Mouse (Mus musculus) spleen, embryonic (tissue): ENCODE measurements around the gene Samd4.
"Not testable (repeated sequence)": the region's sequence is repeated elsewhere in the genome, so short reads cannot be mapped to it uniquely, and the experiment has no call there.

Experiments used
- CTCF ChIA-PET: fragments of 350-600 bp; sonication (Branson Sonifier 250); formaldehyde crosslinking; loops from one replicate; lab custom pipeline; 2022; lab: Charles Lee

Gene Samd4

DNA sequence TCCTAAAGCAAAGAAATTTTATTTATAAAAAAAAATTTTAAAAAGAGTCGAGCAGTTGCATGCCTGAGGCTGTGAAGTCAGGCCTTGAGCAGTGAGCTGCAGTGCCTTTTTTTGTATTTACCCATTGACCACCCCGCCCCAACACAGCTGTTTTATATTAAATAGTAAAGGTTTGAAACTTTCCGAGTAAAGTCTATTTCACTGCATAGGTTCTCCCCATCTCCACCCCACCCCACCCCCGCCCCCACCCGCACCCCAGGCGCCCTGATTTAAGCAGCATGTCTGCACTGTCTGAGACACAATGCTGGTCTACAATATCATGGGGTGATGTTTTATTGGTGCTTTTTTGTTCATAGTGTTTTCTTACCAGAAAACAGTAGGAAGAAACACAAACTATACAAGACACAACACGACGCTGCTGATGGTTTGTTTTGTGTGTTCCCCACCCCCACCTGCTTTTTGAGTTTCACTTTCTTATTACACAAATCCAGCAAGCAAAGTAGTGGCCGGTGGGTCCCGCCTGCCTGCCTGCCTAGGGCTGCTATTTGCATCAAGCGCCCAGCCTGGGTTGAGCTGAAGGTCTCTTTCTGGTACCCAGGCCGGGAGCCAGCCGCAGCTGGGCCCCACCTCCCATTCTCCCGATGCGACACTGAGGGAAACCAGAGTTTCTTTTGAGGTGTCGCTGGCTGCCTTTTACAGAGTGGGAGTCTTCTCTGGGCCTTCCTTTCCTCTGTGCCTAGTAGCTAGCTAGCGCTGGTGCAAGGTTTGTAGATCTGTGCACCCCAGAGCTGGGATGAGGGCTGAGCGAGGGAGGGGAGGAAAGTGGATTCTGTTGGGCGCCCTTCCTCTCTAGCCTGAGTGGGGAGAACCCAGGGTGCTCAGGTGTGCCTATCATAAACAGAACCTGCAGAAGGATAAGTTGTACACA lies 221.9 kb downstream of the Samd4 start:
- CTCF ChIA-PET, result interaction anchor here (1.0 kb wide), 1 partner anchor 17 kb away, joined by 3 read pairs; no protein-coding TSS in a partner anchor

DNA sequence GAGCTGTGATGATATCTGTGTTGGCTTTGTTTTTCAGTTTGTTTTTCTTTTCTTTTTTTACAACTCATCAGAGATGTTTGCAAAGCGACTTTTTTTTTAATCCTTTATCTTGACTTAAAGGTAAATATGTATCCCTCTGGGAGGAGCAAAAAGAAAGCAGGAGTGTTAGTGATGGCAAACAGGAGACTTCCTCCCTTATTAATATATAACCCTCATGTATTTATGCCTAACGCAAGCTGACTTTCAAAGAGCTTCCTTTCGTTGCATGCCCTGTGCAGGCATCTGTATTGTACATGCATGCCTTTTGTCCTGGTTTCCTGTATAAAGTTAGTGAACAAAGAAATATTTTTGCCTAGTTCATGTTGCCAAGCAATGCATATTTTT lies 222.5 kb downstream of the Samd4 start:
- CTCF ChIA-PET, result no interaction called here

DNA sequence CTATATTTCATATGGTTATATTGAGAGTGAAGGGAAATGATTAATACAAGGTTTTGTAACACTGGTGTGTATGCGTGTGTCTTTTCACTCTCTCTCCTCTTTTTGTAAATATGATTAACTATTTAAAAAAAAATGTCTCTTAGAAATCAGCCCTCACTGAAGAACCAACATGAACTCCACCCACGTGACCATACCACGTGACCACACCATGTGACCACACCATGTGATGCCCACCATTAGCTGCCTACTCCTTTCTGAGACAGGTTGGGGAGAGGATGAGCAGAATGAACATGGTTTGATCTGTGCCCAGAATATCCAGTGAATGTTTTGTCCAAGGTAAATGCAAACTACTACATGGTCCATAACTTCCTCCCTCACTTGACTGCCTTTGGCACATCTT lies 223.1 kb downstream of the Samd4 start:
- CTCF ChIA-PET, result no interaction called here

DNA sequence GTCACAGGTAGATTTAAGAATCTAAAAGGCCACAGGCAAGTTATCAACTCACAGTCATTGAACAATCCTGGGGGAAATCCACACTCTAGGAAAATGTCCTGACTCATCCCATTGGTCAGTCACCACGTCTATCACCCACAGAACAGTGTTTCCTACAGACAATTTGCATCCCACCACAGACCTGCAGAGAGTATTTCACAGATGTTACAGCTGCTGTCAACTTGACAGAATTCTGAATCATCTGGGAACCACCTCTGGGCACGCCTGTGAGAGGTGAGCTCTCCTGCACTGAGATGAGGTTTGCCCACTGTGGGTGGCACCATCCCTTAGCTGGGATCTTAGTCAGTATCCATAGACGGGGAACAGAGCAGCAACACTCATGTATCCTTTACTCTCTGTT lies 224.8 kb downstream of the Samd4 start:
- CTCF ChIA-PET, result no interaction called here

DNA sequence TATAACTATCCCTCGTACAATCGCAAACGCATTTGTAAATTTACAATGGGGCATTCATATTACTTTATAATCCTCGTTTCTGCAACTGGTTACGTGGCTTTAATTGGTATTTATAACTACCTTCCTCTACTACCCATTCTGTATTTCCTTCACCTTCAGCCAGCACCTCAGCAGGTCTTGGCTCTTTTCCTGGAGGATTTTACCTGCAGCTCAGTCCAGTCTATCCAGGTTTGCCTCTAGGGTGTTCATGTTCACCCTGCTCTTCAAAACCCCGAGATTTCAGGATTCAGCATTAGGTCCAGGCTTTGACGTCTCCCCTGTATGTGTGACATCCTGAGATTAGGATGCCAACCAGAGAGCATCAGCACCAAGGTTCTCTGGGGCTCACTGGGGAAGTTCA lies 227.7 kb downstream of the Samd4 start:
- CTCF ChIA-PET, result not testable (repeated sequence)

DNA sequence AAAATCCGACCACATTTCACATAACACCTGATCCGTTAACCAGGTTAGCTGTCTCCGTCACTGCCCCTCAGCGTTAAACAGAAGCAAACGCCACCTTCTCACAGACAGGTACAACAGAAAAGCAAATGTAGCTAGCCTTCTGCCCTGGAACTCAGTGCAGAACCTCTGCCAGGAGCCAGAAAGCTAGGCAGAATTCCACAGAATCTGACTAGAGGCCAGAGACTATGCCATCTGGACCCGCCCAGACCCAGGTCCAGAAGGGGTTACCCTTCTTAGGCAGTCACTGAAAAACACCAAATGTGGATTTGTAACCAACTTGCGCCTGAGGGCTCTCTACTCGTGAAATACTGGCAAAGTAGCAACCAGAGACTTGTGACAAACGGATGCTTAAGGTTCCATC lies 228.7 kb downstream of the Samd4 start:
- CTCF ChIA-PET, result interaction anchor here (0.7 kb wide), 1 partner anchor 215 kb away, joined by 3 read pairs; no protein-coding TSS in a partner anchor

DNA sequence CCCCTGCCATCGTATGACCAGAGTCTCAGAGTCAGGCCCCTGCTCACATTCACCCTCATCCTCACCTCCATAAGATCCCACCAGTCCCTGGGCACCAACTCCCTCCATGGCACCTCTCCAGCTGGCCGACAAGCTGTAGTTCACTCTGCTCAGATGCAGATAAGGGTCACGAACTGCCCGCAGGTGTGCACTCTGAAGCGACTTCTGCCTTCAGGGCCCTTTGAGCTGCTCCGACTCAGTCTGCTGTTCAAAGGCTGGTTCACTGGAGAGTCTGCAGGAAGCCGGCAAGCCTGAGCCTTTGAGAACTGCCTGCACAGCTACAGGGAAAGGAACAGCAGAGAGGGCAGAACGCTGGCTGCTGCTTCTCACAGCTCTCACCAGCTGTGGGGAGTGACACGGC lies 232.5 kb downstream of the Samd4 start:
- CTCF ChIA-PET, result no interaction called here

DNA sequence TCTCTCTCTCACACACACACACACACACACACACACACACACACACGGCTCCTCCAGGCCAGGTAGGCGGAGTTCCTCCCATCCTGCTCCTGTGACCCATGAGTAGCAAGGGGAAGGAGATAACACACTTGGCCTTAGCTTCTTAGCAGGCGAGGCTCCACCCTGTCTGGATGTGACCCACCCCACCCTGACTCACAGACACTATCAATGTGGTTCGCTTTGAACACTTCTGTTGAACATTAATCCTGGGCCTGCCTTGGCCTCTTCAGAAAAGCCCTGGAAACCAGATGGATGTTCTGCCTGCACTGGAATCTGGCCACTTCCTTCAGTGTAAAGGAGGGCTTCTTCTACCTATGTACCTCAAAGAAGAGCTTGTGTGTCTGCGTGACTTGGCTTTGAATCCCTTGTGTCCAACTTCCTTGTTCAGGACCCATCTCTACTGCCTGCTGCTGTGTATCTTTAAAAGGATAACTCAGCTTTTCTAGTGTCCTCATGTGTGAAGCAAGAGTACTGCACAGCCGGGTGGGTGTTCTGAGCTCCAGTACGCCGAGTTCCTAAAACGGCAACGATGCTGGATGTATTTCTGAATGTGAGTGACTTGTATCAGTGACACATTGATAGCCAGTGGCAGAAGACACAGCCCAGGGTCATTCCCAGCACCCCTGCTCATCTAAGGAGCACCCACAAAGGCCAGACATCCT lies 233.6 kb downstream of the Samd4 start:
- CTCF ChIA-PET, result interaction anchor here (0.6 kb wide), 1 partner anchor 105 kb away, joined by 5 read pairs; no protein-coding TSS in a partner anchor

DNA sequence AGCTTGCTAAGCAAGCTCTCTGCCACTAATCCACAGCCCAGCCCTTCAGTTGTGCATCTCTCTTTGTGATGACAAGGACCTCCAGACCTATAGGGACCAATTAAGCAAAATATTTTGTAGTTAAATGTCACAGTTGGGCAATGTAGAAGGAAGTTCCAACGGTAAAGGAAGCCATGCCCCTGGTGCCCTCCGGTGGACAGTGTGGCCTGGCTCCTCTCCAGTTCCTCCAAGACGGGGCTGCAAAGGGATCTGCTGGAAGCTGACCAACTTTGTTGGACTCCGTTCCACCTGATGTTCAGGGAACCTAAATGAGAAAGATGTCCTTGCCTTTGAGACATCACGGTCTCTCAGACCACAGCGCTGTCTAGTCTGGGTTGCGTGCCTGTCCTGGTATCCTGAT lies 234.9 kb downstream of the Samd4 start:
- CTCF ChIA-PET, result interaction anchor here (0.5 to 0.6 kb wide), 2 partner anchors 168 to 1373 kb away, joined by 3 to 6 read pairs; no protein-coding TSS in a partner anchor

DNA sequence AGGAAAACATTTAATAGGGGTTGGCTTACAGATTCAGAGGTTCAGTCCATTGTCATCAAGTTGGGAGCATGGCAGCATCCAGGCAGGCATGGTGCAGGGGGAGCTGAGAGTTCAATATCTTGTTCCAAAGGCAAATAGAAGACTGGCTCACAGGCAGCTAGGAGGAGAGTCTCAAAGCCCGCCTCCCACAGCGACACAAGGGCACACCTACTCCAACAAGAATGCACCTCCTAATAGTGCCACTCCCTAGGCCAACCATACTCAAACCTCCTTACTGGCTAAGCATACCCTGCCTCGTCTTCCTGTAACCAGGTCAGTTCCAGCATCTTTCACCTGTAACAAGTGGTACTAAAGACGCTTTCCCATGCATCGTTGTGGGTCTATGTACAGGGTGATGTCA lies 245.3 kb downstream of the Samd4 start:
- CTCF ChIA-PET, result no interaction called here

DNA sequence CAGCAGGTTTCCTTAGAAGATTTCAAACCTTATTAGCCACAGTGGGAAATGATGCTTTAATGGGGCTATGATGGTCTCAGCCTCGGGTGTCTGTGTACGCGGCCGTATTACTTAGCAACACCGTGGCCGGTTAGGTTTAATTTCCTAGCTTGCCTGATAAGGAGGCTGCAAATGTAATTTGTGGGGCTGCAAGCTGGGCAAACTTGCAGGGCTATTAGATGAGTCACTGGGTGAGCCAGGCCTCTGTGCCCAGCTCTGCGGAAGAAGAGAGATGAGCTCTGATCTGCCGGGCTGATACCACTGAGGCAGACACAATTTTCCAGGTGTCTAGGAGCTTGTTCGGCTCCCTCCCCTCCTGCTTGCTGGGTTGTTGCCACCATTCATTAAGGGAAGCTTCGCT lies 251.3 kb downstream of the Samd4 start:
- CTCF ChIA-PET, result no interaction called here

DNA sequence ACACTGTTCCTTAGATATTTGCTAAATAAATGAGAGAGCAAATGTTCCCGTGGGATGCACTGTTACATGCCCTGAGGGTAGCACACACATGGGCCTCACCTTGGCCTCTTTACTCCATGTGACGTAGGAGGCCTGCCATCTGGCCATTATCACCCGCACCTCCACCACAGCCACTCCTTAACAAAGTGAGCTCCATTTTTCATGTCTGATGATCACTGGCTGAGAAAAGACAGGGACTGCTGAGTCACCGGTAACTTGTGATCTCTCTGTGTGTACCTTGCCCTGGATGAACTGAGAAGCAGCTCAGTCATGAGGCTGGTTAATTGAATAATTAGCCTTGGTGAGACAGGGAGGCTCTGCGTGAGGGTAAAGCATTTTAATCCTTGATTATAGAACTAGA lies 254.0 kb downstream of the Samd4 start:
- CTCF ChIA-PET, result no interaction called here

DNA sequence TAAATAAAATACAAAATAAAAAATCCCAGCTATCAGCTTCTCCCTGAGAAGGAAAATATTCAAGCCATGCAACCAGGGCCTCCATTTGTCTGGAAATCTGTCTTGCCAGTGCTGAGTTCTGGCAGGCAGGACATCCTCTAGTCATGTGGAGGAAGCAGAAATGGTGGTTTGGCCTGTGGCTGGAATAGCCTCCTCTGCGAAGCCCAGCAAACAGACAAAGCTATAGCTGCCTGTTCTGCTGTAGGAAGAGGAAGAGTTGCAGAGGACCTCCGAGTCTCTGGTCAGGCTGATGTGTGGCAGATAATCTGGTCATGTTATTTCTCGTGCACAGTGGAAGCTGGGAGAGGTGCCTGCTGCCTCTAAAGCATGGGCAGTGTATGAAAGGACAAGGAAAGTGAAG lies 256.2 kb downstream of the Samd4 start:
- CTCF ChIA-PET, result no interaction called here

DNA sequence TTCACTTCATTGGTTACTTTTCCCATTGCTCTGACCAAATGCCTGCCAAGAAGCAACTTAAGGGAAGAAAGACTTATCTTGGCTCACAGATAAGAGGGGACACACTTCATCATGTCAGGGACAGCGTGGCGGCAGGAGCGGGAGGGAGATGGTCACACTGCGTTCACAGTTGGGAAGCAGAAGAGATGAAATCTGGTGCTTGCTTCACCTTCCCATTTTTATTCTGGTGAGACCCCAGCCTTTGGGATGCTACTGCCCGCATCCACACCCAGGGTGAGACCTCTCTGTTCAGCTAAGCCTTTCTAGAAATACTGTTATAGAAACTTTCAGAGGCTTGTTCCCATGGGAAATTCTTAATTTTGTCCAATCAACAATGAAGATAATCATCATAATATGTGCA lies 261.7 kb downstream of the Samd4 start:
- CTCF ChIA-PET, result no interaction called here

DNA sequence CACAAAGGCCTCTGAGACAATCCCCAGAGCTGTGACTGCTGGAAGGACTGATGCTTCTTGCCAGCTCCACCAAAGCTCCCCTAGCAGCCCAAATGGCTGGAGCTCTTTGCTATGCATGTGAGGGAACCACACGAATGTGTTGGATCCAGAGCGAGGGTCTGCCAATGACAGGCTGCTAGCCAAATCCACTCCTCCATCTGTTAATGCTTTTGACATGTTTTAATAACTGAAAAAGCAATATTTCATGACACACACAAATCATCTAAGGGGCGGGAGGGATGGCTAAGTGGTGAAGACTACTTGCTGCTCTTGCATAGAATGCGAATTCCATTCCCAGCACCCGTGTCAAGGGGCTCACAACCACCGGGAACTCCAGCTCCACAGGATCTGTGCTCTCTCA lies 268.7 kb downstream of the Samd4 start:
- CTCF ChIA-PET, result no interaction called here

DNA sequence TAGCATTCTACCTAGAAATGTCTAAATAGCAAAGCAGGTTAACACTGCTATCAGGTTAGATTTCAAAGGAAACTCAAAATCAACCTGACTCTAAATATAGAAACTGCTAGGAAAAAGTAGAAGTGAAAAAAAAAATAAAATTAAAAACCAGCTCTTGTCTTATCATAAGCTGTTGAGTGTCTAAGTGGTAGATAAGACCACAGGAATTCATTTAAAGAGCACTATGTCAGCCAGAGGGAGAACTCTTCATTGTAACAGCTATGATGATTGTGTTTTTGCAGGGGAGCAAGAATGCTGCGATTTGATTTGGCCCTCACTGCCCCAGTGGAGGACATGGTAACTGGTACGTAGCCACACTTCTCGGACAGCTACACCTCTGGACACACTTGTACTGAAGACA lies 271.6 kb downstream of the Samd4 start:
- CTCF ChIA-PET, result interaction anchor here (0.7 kb wide), 1 partner anchor 383 kb away, joined by 3 read pairs; no protein-coding TSS in a partner anchor
